ENCODE assay signal across 10 mouse cellular contexts in genomic region chr14:117879313-117879712, GRCm38 (mm10).
DNase-seq lines count a peak whose midpoint lies in the region; ATAC-seq and TF ChIP-seq lines count a peak whose summit lies in the region.
"Had no signal": no experiment of that assay in that cellular context is flagged by ENCODE, and none has a peak within 500 bp of the region (broad histone marks: within the 10 kb centered on the region; RNA-seq: fewer than 3 reads in every experiment).

No protein-coding gene starts in this region.

- H3K27me3 ChIP-seq in hindbrain, embryonic 15.5 days: no peaks in the 10 kb centered on the region
- H3K27me3 ChIP-seq in hindbrain, embryonic 11.5 days (ENCODE audit: control insufficient read depth, insufficient read depth, low read length): no peaks in the 10 kb centered on the region
- no peaks in the 10 kb centered on the region for H3K27me3 ChIP-seq in megakaryocyte, embryonic 14.5 days (replicated peaks)
- H3K27me3 ChIP-seq: forebrain, embryonic 12.5 days had no signal

- H3K36me3 ChIP-seq in hindbrain, embryonic 15.5 days: no peaks in the 10 kb centered on the region
- no peaks in the 10 kb centered on the region for H3K36me3 ChIP-seq in hindbrain, embryonic 11.5 days (ENCODE audit: control insufficient read depth, insufficient read depth, low read length)
- H3K36me3 ChIP-seq in megakaryocyte, embryonic 14.5 days (replicated peaks; ENCODE audit: low read length): no peaks in the 10 kb centered on the region
- H3K36me3 ChIP-seq: forebrain, embryonic 12.5 days had no signal

- H3K9me3 ChIP-seq in hindbrain, embryonic 15.5 days: no peaks in the 10 kb centered on the region
- no peaks in the 10 kb centered on the region for H3K9me3 ChIP-seq in hindbrain, embryonic 11.5 days (ENCODE audit: control insufficient read depth, low read length)
- peaks cover 13% of the 10 kb centered on the region for H3K9me3 ChIP-seq in megakaryocyte, embryonic 14.5 days
- H3K9me3 ChIP-seq: forebrain, embryonic 12.5 days had no signal

- no peak for TF ChIP-seq POLR2A in brain, embryonic 14.5 days (IDR thresholded peaks at IDR 0.05; ENCODE audit: borderline replicate concordance, extremely low read depth, insufficient read depth, insufficient read length, poor library complexity, severe bottlenecking)

- no peaks in the 10 kb centered on the region for H3K4me1 ChIP-seq in hindbrain, embryonic 15.5 days (replicated peaks)
- H3K4me1 ChIP-seq in hindbrain, embryonic 11.5 days (replicated peaks; ENCODE audit: control insufficient read depth, insufficient read depth, low read length): no peaks in the 10 kb centered on the region
- H3K4me1 ChIP-seq in megakaryocyte, embryonic 14.5 days: no peaks in the 10 kb centered on the region
- H3K4me1 ChIP-seq: forebrain, embryonic 12.5 days had no signal

- WGBS in hindbrain, embryonic 15.5 days: 83% methylated on average over 9 of the region's 9 CpGs
- WGBS in hindbrain, embryonic 11.5 days: 91% methylated on average over 9 of the region's 9 CpGs

- no peak overlapping the region for H3K4me3 ChIP-seq in hindbrain, embryonic 15.5 days
- H3K4me3 ChIP-seq in hindbrain, embryonic 11.5 days (ENCODE audit: low read depth, low read length): no peak overlapping the region
- H3K4me3 ChIP-seq in megakaryocyte, embryonic 14.5 days (replicated peaks): peak overlapping the region; percentile 40
- H3K4me3 ChIP-seq: forebrain, embryonic 12.5 days had no signal

- no peak overlapping the region for H3K4me2 ChIP-seq in hindbrain, embryonic 15.5 days
- no peak overlapping the region for H3K4me2 ChIP-seq in hindbrain, embryonic 11.5 days (replicated peaks; ENCODE audit: low read depth, low read length)
- H3K4me2 ChIP-seq: forebrain, embryonic 12.5 days had no signal

- intact Hi-C loops in left cerebral cortex, postnatal 25 days (cut with DNase I): no loop called here

- DNase-seq in hindbrain, embryonic 11.5 days (ENCODE audit: low spot score): no peak
- peak; percentile 46 for DNase-seq in brain, embryonic 14.5 days (ENCODE audit: low read depth)
- DNase-seq in lung, postnatal 14 days: peak; percentile 41
- DNase-seq in B cell, adult 2 months: no peak
- DNase-seq in left cerebral cortex, postnatal 25 days (ENCODE audit: low spot score in 2 of 2): no peak
- DNase-seq: embryo, embryonic 11 days had no signal

- no peak overlapping the region for H3K27ac ChIP-seq in hindbrain, embryonic 15.5 days (replicated peaks)
- H3K27ac ChIP-seq in hindbrain, embryonic 11.5 days (ENCODE audit: low read depth, low read length): no peak overlapping the region
- H3K27ac ChIP-seq: forebrain, embryonic 12.5 days had no signal

- TF ChIP-seq CTCF in brain, embryonic 14.5 days (IDR thresholded peaks at IDR 0.05; ENCODE audit: borderline replicate concordance, extremely low read depth, insufficient read depth, insufficient read length): peak; percentile 34; the same call in 1 of the 2 replicates

- peak; percentile 34; the same call in 1 of the 2 replicates for ATAC-seq in hindbrain, embryonic 15.5 days (ENCODE audit: low FRiP score, low read depth)
- ATAC-seq in hindbrain, embryonic 11.5 days (ENCODE audit: low FRiP score): no peak
- no peak for ATAC-seq in megakaryocyte, adult 5-6 weeks (ENCODE audit: poor library complexity, severe bottlenecking)

- H3K9ac ChIP-seq in hindbrain, embryonic 15.5 days: no peak overlapping the region
- no peak overlapping the region for H3K9ac ChIP-seq in hindbrain, embryonic 11.5 days (ENCODE audit: low read depth, low read length)
- H3K9ac ChIP-seq: forebrain, embryonic 12.5 days had no signal

Comparison
In these comparisons a context has a peak if more than half of its experiments do, and no peak if none do; other contexts are left out.
1. DNase-seq: peak in brain, embryonic 14.5 days (single experiment) and lung, postnatal 14 days (single experiment); none in hindbrain, embryonic 11.5 days (single experiment), B cell, adult 2 months (0 of 2) and left cerebral cortex, postnatal 25 days (0 of 2).